Mouse (Mus musculus) cerebellum, adult 11-12 months (tissue): ENCODE results near the gene Gm16223.

Experiments
- DNase-seq: peaks from one replicate; pipeline ENCODE4 v3.0.0; 2022

Gm16223 gene

GRCm38 (mm10) chr5:42228631-42229030, 160.9 kb downstream of the Gm16223 start:
- no peak for DNase-seq

DNA sequence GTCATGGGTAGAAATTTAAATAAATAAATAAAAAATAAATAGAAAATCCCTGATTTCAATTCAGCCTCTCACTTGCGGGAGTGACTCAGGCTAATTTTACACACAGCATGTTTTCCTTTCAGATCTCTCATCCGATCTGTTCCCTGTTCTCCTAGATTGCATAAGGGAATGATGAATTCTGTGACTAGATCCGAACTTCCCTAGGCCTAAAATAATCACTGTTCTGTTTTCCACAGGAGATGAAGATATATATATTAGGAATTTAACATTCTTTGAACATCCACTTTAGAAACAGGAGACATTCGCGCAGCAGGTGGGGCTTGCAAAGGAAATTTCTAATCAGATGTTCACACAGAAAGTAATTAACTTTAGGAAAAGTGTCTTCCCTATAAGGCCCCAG, 171.5 kb downstream of the Gm16223 start:
- DNase-seq, result no peak

- no peak for DNase-seq
Observed at GRCm38 (mm10) chr5:42239806-42240205, 172.0 kb downstream of the Gm16223 start.

DNA sequence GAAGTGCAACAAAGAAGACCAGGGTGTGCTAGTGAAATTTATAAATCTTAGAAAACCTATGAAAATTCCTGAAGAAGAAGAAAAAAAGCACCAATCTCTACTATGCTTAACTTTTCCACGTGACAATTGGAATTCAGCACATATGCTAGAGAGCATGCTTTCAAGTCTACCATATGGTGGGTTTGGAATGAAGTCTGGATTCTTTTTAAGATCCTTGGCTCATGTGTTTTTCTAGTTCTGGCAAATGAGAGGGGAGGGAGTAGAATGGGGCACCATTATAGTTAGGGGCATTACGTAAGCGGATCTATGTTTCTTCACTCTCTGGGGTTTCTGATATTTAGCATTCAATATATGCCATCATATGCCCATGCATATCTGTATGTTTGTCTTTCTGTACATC, 182.6 kb downstream of the Gm16223 start:
- DNase-seq, result no peak
